Mouse (Mus musculus) embryonic facial prominence, embryonic 11.5 days (tissue): ENCODE measurements around the gene Il2. TPM values are rescaled to one million over a fixed set of nuclear protein-coding genes. Genes with fewer than 3 reads are reported as not detected.
A peak's percentile ranks its signal among the peaks of the same experiment; 100 is the strongest.

ENCODE experiments used
- ATAC-seq: fragments of 200-750 bp; cut with Nextera tagmentation; replicated peaks from 2 replicates; pipeline ENCODE4 v1.8.0; 2017; ENCODE audit warnings: low read depth; ENCODE audit not compliant: insufficient number of reproducible peaks, low FRiP score, low TSS enrichment
- DNase-seq: peaks from one replicate; pipeline ENCODE4 v3.0.0-alpha.2; 2015; ENCODE audit warnings: low spot score
- H3K27ac ChIP-seq: fragments of 300-500 bp; sonication (generic); replicated peaks from 2 replicates; pipeline ENCODE4 v1.5.1; 2014; ENCODE audit warnings: mild to moderate bottlenecking, low read depth, low read length, control low read depth
- H3K27me3 ChIP-seq: fragments of 300-500 bp; sonication (generic); 2 replicates; pipeline ENCODE4 v1.6.1; 2014; ENCODE audit warnings: mild to moderate bottlenecking, low read length, moderate library complexity, mixed read lengths; ENCODE audit not compliant: control insufficient read depth, insufficient read depth
- H3K36me3 ChIP-seq: fragments of 300-500 bp; sonication (generic); replicated peaks from 2 replicates; pipeline ENCODE4 v1.6.1; 2014; ENCODE audit warnings: low read depth, mild to moderate bottlenecking, low read length, moderate library complexity, mixed read lengths; ENCODE audit not compliant: control insufficient read depth, insufficient read depth
- H3K4me1 ChIP-seq: fragments of 300-500 bp; sonication (generic); 2 replicates; pipeline ENCODE4 v1.6.1; 2014; ENCODE audit warnings: low read length, mixed read lengths; ENCODE audit not compliant: control insufficient read depth, insufficient read depth
- H3K4me2 ChIP-seq: fragments of 300-500 bp; sonication (generic); 2 replicates; pipeline ENCODE4 v1.6.1; 2014; ENCODE audit warnings: low read depth, mild to moderate bottlenecking, control low read depth, low read length, moderate library complexity
- H3K4me3 ChIP-seq: fragments of 300-500 bp; sonication (generic); 2 replicates; pipeline ENCODE4 v1.5.1; 2014; ENCODE audit warnings: low read depth, low read length, control low read depth
- H3K9ac ChIP-seq: fragments of 300-500 bp; sonication (generic); replicated peaks from 2 replicates; pipeline ENCODE4 v1.6.1; 2014; ENCODE audit warnings: mild to moderate bottlenecking, control low read depth, low read length
- H3K9me3 ChIP-seq: fragments of 300-500 bp; sonication (generic); replicated peaks from 2 replicates; pipeline ENCODE4 v1.6.1; 2016; ENCODE audit warnings: mild to moderate bottlenecking, low read length, inconsistent platforms, mixed read lengths; ENCODE audit not compliant: control insufficient read depth
- WGBS: fragments of 180-500 bp; shearing (Covaris S2); extraction: QIAGEN DNeasy Blood & Tissue Kit; methylation state at CpG from one replicate; pipeline ENCODE4 v1.1.7; 2014; 5-methylcytosine and 5-hydroxymethylcytosine counted together
- polyA plus RNA-seq: library from polyadenylated mRNA; unstranded; fragments of >200 nt; fragmentation: Nextera tagmentation; extraction: Ambion mirVana; gene quantifications from 2 replicates; pipeline ENCODE4 v1.2.1, GENCODE M21; 2014

Gene Il2
- polyA plus RNA-seq, 1 experiment from 2014 or later = 0.72 TPM

DNA sequence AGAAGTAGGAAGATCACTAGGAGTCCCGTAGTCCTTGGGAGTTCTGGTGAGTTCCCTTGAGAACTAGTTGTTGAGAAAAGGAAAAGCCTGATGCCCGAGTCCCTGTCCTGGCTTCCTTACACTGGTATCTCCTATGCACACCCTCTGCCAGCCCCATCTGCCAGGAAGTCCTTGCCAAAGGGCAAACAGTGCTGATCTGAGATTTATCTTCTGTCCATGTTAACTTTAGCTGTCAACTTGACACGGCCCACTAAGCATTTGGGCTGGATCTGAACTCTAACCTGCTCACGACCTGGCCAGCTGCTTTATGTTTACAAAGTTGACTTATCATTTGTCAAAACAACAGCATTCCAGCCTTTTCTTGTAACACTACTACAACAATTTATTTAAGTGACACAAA, 11.5 kb upstream of the Il2 start:
- Histone ChIP-seq H3K27me3 (no peaks in the 10 kb centered on the region), H3K36me3 (no peaks in the 10 kb centered on the region), H3K4me2 (no peak overlapping the region), H3K4me3 (no peak overlapping the region), H3K27ac (no peak overlapping the region), H3K4me1 (no peaks in the 10 kb centered on the region), H3K9ac (no peak overlapping the region), H3K9me3 (no peaks in the 10 kb centered on the region)
- DNase-seq = no peak
- WGBS = 80% methylated on average over 4 of the region's 4 CpGs
- ATAC-seq = no peak

- no peak overlapping the region for H3K4me2 ChIP-seq
- no peak overlapping the region for H3K4me3 ChIP-seq
- H3K9me3 ChIP-seq = no peaks in the 10 kb centered on the region
- H3K27ac ChIP-seq = no peak overlapping the region
- no peaks in the 10 kb centered on the region for H3K27me3 ChIP-seq
- no peak overlapping the region for H3K9ac ChIP-seq
- no peaks in the 10 kb centered on the region for H3K4me1 ChIP-seq
- ATAC-seq (no peak), DNase-seq (no peak)
- no peaks in the 10 kb centered on the region for H3K36me3 ChIP-seq
- 64% methylated on average over 2 of the region's 2 CpGs for WGBS
Measured at GRCm38 (mm10) chr3:37129063-37129462, 3.3 kb upstream of the Il2 start.

GRCm38 (mm10) chr3:37128269-37128668, 2.5 kb upstream of the Il2 start:
- H3K4me3 ChIP-seq = no peak overlapping the region
- DNase-seq = peak; percentile 33

DNA sequence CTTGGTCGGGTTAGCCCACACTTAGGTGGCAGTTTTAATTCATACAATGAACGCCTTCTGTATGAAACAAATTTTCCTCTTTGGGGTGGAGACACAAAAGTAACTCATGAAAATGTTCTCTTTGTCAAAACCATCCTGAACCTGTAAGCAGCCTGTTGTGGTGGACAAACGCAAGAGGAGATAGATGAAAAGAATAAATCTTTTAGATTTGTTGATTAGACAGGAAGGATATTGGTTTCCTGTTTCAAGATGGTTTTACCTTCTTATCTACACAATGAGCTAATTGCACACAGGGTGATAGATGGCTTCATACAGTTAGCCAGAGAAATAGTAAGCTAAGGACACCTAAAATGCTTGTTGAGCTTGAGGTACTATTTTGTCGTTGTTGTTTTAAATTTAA, 403 bp upstream of the Il2 start:
- no peak overlapping the region for H3K4me3 ChIP-seq
- H3K9me3 ChIP-seq = no peaks in the 10 kb centered on the region
- H3K27ac ChIP-seq = no peak overlapping the region
- no peak overlapping the region for H3K9ac ChIP-seq
- H3K4me2 ChIP-seq = no peak overlapping the region
- DNase-seq (no peak), ATAC-seq (no peak)
- H3K27me3 ChIP-seq = no peaks in the 10 kb centered on the region
- no peaks in the 10 kb centered on the region for H3K4me1 ChIP-seq
- 81% methylated on average over 4 of the region's 4 CpGs for WGBS
- H3K36me3 ChIP-seq = no peaks in the 10 kb centered on the region

More at GRCm38 (mm10) chr3:37128269-37128668, 2.5 kb upstream of the Il2 start:
- no peak for ATAC-seq
- Histone ChIP-seq H3K4me2 (no peak overlapping the region), H3K9me3 (no peaks in the 10 kb centered on the region), H3K4me1 (no peaks in the 10 kb centered on the region), H3K9ac (no peak overlapping the region), H3K27me3 (no peaks in the 10 kb centered on the region), H3K36me3 (no peaks in the 10 kb centered on the region), H3K27ac (no peak overlapping the region)
- 47% methylated on average over 4 of the region's 4 CpGs for WGBS

DNA sequence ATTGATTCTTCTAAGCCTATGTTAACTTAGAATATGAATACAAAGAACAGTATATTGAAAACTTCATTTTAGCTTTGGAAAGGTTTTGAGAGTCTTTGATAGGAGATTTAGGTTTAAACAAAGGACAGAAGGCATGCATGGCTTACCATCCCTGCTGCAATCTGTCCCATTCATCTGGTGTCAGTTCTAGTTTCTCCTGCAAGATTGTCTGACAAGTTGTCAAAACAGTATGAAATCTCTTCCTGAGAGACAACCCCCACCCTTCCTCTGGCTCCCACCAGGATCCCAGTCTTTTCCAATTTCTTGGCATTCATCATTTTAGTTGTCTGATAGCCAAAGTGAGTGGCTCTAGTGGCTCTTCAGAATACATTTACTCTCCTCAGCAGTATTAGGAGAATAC, 35.0 kb downstream of the Il2 start:
- H3K36me3 ChIP-seq = no peaks in the 10 kb centered on the region
- no peak for ATAC-seq
- no peak overlapping the region for H3K4me2 ChIP-seq
- no peak overlapping the region for H3K4me3 ChIP-seq
- H3K4me1 ChIP-seq = no peaks in the 10 kb centered on the region
- no peaks in the 10 kb centered on the region for H3K9me3 ChIP-seq
- DNase-seq = no peak
- no peak overlapping the region for H3K9ac ChIP-seq
- no peak overlapping the region for H3K27ac ChIP-seq
- no peaks in the 10 kb centered on the region for H3K27me3 ChIP-seq

GRCm38 (mm10) chr3:37084860-37085259, 40.9 kb downstream of the Il2 start:
- H3K27me3 ChIP-seq = no peaks in the 10 kb centered on the region
- no peaks in the 10 kb centered on the region for H3K9me3 ChIP-seq
- no peaks in the 10 kb centered on the region for H3K36me3 ChIP-seq
- no peak overlapping the region for H3K27ac ChIP-seq
- no peak overlapping the region for H3K4me2 ChIP-seq
- DNase-seq = no peak
- ATAC-seq = no peak
- H3K4me1 ChIP-seq = no peaks in the 10 kb centered on the region
- 83% methylated on average over 4 of the region's 4 CpGs for WGBS
- H3K9ac ChIP-seq = no peak overlapping the region
- H3K4me3 ChIP-seq = no peak overlapping the region

DNA sequence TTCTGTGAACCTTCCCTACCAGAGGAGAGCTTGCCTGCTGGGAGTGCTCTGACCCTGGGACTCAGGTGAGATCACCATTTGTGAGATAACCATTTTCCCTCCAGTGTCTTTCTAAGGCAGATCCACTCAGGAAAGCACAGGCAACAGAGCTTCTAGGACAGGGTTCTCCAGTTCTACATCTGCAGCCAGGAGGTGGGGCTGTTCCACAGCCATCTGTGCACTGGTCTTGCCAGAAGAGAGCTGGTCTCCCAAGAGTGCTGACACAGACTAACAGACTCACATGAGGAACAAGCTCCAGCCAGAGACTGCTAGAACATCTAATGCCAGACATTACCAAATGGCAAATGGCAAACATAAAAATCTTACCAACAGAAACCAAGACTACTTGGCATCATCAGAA, 52.5 kb downstream of the Il2 start:
- Histone ChIP-seq H3K27ac (no peak overlapping the region), H3K9me3 (no peaks in the 10 kb centered on the region), H3K4me3 (no peak overlapping the region), H3K36me3 (no peaks in the 10 kb centered on the region), H3K27me3 (no peaks in the 10 kb centered on the region), H3K4me2 (no peak overlapping the region), H3K4me1 (no peaks in the 10 kb centered on the region), H3K9ac (no peak overlapping the region)
- DNase-seq = no peak
- no peak for ATAC-seq
